Mouse (Mus musculus) CH12.LX (cell line): ENCODE measurements at regions not wholly inside any gene's neighbourhood (a gene's known extent, or its start where the extent isn't known, plus 50 kb on each side); places are given as distances from the start of the nearest gene placed in this dataset.

Experiments
- DNase-seq: peaks from one replicate; pipeline ENCODE4 v3.0.0-alpha.2; 2013; ENCODE audit errors: extremely low read depth
- H3K27ac ChIP-seq: 2 replicates; pipeline ENCODE4 v1.5.1; 2012; ENCODE audit warnings: low read depth, mild to moderate bottlenecking, control low read depth, moderate library complexity; ENCODE audit not compliant: insufficient read depth
- H3K27me3 ChIP-seq: replicated peaks from 2 replicates; pipeline ENCODE3; 2012; ENCODE audit warnings: inconsistent platforms
- H3K36me3 ChIP-seq, 2 experiments: replicated peaks in 1 of 2; 2 replicates each; pipeline versions ENCODE3 to v1.6.1; 2012; ENCODE audit warnings: inconsistent platforms in 1 of 2, low read length in 1 of 2, mild to moderate bottlenecking in 1 of 2, mixed read lengths in 1 of 2, moderate library complexity in 1 of 2; ENCODE audit not compliant: control insufficient read depth in 1 of 2, insufficient read depth in 1 of 2
- H3K4me1 ChIP-seq, 2 experiments: 2 replicates each; pipeline ENCODE4 v1.6.1; 2012; ENCODE audit warnings: inconsistent platforms in 1 of 2, moderate library complexity in 1 of 2; ENCODE audit not compliant: insufficient read depth in 2 of 2, control insufficient read depth in 1 of 2
- H3K4me2 ChIP-seq: 2 replicates; pipeline ENCODE4 v1.6.1; 2012; ENCODE audit warnings: low read depth, mild to moderate bottlenecking, control low read depth; ENCODE audit not compliant: poor library complexity, insufficient read depth, severe bottlenecking
- H3K4me3 ChIP-seq, 3 experiments: fragments of 150-350 bp in 1 of 3; sonication (generic) in 1 of 3; replicated peaks in 1 of 3; 2 replicates each; pipeline versions ENCODE3 to v1.5.1; 2011 to 2012; ENCODE audit warnings: low read depth in 2 of 3, low read length in 2 of 3, mild to moderate bottlenecking in 2 of 3, moderate library complexity in 2 of 3, control low read depth in 1 of 3, improper control_type of control experiment in 1 of 3, inconsistent platforms in 1 of 3, mixed read lengths in 1 of 3; ENCODE audit not compliant: poor library complexity in 1 of 3
- H3K79me2 ChIP-seq: replicated peaks from 2 replicates; pipeline ENCODE4 v1.6.1; 2012; ENCODE audit warnings: mild to moderate bottlenecking, moderate library complexity; ENCODE audit not compliant: control insufficient read depth, poor library complexity, insufficient read depth, severe bottlenecking; ENCODE audit errors: extremely low read depth
- H3K9ac ChIP-seq: 2 replicates; pipeline ENCODE4 v1.6.1; 2012; ENCODE audit warnings: low read depth, mild to moderate bottlenecking, control low read depth, moderate library complexity; ENCODE audit not compliant: insufficient read depth
- H3K9me3 ChIP-seq: replicated peaks from 2 replicates; pipeline ENCODE3; 2012; ENCODE audit warnings: low read length, inconsistent platforms, mixed read lengths
- BHLHE40 ChIP-seq: IDR thresholded peaks from 2 replicates; pipeline ENCODE4 v1.6.1; 2011; ENCODE audit warnings: mild to moderate bottlenecking, low read depth, low read length, improper control_type of control experiment
- CHD1 ChIP-seq: IDR thresholded peaks from 2 replicates; pipeline ENCODE4 v1.6.1; 2012; ENCODE audit warnings: low read depth, low read length, improper control_type of control experiment, inconsistent platforms
- CHD2 ChIP-seq: IDR thresholded peaks from 2 replicates; pipeline ENCODE4 v1.6.1; 2011; ENCODE audit warnings: low read length, improper control_type of control experiment
- HCFC1 ChIP-seq: IDR thresholded peaks from 2 replicates; pipeline ENCODE4 v1.6.1; 2012; ENCODE audit warnings: low read depth, mild to moderate bottlenecking, inconsistent platforms, low read length, improper control_type of control experiment
- JUN ChIP-seq: IDR thresholded peaks from 2 replicates; pipeline ENCODE4 v1.6.1; 2011; ENCODE audit warnings: low read depth, mild to moderate bottlenecking, low read length, improper control_type of control experiment, moderate library complexity; ENCODE audit not compliant: insufficient read depth
- JUND ChIP-seq: conservative IDR thresholded peaks from 2 replicates; pipeline ENCODE4 v1.6.1; 2011; ENCODE audit warnings: low read depth, low read length, improper control_type of control experiment
- MAFK ChIP-seq: IDR thresholded peaks from 2 replicates; pipeline ENCODE4 v1.6.1; 2011; ENCODE audit warnings: low read length, improper control_type of control experiment; ENCODE audit not compliant: insufficient replicate concordance
- MAZ ChIP-seq: IDR thresholded peaks from 2 replicates; pipeline ENCODE4 v1.6.1; 2012; ENCODE audit warnings: low read depth, mild to moderate bottlenecking, inconsistent platforms, low read length, improper control_type of control experiment, moderate library complexity
- MEF2A ChIP-seq: IDR thresholded peaks from 2 replicates; pipeline ENCODE4 v1.6.1; 2014; ENCODE audit warnings: low read depth, mild to moderate bottlenecking, inconsistent platforms, low read length, improper control_type of control experiment, borderline replicate concordance
- MYC ChIP-seq: IDR thresholded peaks from 2 replicates; pipeline ENCODE4 v1.6.1; 2011; ENCODE audit warnings: low read depth, mild to moderate bottlenecking, improper control_type of control experiment, low read length
- PAX5 ChIP-seq: IDR thresholded peaks from 2 replicates; pipeline ENCODE4 v1.6.1; 2012; ENCODE audit warnings: low read length, inconsistent platforms, mixed read lengths
- POLR2AphosphoS2 ChIP-seq: IDR thresholded peaks from 2 replicates; pipeline ENCODE4 v1.6.1; 2011; ENCODE audit warnings: low read depth, low read length, improper control_type of control experiment
- TBP ChIP-seq: conservative IDR thresholded peaks from 2 replicates; pipeline ENCODE4 v1.6.1; 2011; ENCODE audit warnings: low read depth, low read length, improper control_type of control experiment
- TCF12 ChIP-seq: IDR thresholded peaks from 2 replicates; pipeline ENCODE4 v1.6.1; 2014; ENCODE audit warnings: low read depth, mild to moderate bottlenecking, inconsistent platforms, low read length, improper control_type of control experiment
- ZKSCAN1 ChIP-seq: IDR thresholded peaks from 2 replicates; pipeline ENCODE4 v1.6.1; 2012; ENCODE audit warnings: low read depth, inconsistent platforms, low read length, improper control_type of control experiment, borderline replicate concordance
- ZNF384 ChIP-seq: IDR thresholded peaks from 2 replicates; pipeline ENCODE4 v1.6.1; 2012; ENCODE audit warnings: low read depth, low read length, improper control_type of control experiment, inconsistent platforms
- dilution Hi-C: fragments of 300-500 bp; cut with MboI; formaldehyde crosslinking; loops from 2 replicates; pipeline ENCODE4 v1.14.3; 2020; ENCODE audit warnings: low sequenced_read_pairs; ENCODE audit not compliant: extremely low pct_unique_long_range_greater_than_20kb, extremely low pct_ligation_motif_present
- in situ Hi-C: fragments of 300-500 bp; cut with MboI; formaldehyde crosslinking; loops from 3 replicates; pipeline ENCODE4 v1.14.3; 2019; ENCODE audit warnings: low sequenced_read_pairs, low pct_ligation_motif_present, low pct_unique_long_range_greater_than_20kb, mixed read lengths

- peak overlapping the region; percentile 31; the same call in 1 of the 2 replicates for H3K9ac ChIP-seq
- H3K27ac ChIP-seq = no peak overlapping the region
- TF ChIP-seq MAZ (no peak), TCF12 (no peak), POLR2AphosphoS2 (no peak), MEF2A (peak; percentile 74; the same call in 1 of the 2 replicates)
- no peaks in the 10 kb centered on the region for H3K79me2 ChIP-seq
- H3K9me3 ChIP-seq = no peaks in the 10 kb centered on the region
- in situ Hi-C loops (no loop called here), dilution Hi-C loops (no loop called here)
- H3K27me3 ChIP-seq = no peaks in the 10 kb centered on the region
- peak; percentile 20 for DNase-seq
- peaks cover 2 to 18% of the 10 kb centered on the region in 2 experiments; a peak in 3 of 4 replicates for H3K4me1 ChIP-seq
- no peak overlapping the region for H3K4me3 ChIP-seq
- peak overlapping the region; percentile 9; the same call in 1 of the 2 replicates for H3K4me2 ChIP-seq
- no peaks in the 10 kb centered on the region for H3K36me3 ChIP-seq
Observed at GRCm38 (mm10) chrX:96025876-96026275, 69.1 kb upstream of the Las1l start.

DNA sequence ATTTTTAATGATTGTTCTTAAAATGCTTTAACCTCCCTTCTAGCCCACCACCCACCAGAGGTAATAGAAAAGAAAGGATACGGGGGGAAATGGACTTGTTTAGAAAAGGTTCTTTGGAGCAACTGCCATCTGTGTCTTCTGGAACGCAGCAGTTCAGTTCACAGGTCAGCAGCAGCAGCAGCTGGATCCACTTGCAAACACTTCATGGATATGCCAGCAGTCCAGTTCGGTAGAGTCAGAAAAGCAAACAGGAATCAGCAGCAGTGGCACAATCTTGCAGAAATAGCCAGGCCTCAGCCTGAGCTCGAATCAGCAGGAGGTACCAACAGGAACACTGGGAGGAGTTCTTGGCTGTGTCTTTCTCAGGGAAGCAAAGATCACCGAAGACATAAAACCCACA, 64.3 kb upstream of the Msn start:
- Histone ChIP-seq H3K4me2 (no peak overlapping the region), H3K27me3 (no peaks in the 10 kb centered on the region), H3K27ac (no peak overlapping the region), H3K36me3 (no peaks in the 10 kb centered on the region)
- in situ Hi-C loops = no loop called here
- TF ChIP-seq ZKSCAN1 (no peak), TBP (no peak), JUND (no peak), TCF12 (no peak), POLR2AphosphoS2 (no peak), MAFK (no peak), BHLHE40 (no peak), CHD1 (no peak), HCFC1 (no peak), CHD2 (no peak), PAX5 (no peak), MYC (no peak), ZNF384 (no peak), JUN (no peak)
- TF ChIP-seq, all 38 proteins: peak for 0
- Histone ChIP-seq H3K79me2 (no peaks in the 10 kb centered on the region), H3K9me3 (no peaks in the 10 kb centered on the region), H3K4me3 (no peak overlapping the region), H3K4me1 (no peaks in the 10 kb centered on the region), H3K9ac (no peak overlapping the region)
- no peak for DNase-seq
- dilution Hi-C loops = no loop called here
